Mouse (Mus musculus) small intestine, adult 2 months (tissue): ENCODE measurements around the gene Aldh3b1.

ENCODE experiments used
- CTCF ChIP-seq: fragments of 200-500 bp; IDR thresholded peaks from 2 replicates; pipeline ENCODE4 v1.5.1; 2012; ENCODE audit warnings: low read depth, mild to moderate bottlenecking, control low read depth, inconsistent platforms, low read length, moderate library complexity, mixed read lengths; ENCODE audit not compliant: insufficient replicate concordance, insufficient read length; ENCODE audit errors: extremely low read depth
- POLR2A ChIP-seq: fragments of 200-500 bp; IDR thresholded peaks from 2 replicates; pipeline ENCODE4 v1.6.1; 2012; ENCODE audit warnings: low read depth, mild to moderate bottlenecking, control low read depth, inconsistent platforms, low read length, moderate library complexity

GRCm38 (mm10) chr19:3952099-3952498 lies 22.5 kb upstream of the Aldh3b1 start:
- TF ChIP-seq CTCF (no peak), POLR2A (no peak)
